Mouse (Mus musculus): ENCODE results near the gene Pdia5.

DNA sequence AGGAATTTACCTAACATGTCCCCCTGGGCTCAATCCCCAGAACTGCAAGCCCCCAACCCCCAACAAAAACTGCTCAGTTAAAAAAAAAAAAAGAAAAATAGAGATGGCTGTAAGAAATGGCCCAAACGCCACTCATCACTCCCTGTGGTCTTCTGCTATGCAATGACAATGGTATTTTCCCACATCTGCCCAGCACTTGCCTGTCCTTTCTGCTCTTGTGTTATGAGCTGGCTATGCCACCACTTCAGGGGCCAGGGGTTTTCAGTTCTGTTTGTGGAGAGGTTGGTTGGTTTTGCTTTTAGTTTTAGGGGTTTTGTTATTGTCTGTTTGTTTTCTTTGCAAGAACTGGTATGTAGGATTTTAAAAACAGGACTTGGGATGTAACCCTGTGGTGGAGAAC lies 13.4 kb downstream of the Pdia5 start:
- TF ChIP-seq POLR2A (IDR thresholded peaks at IDR 0.05; ENCODE audit: low read depth, low read length) (no peak), RCOR1 (conservative IDR thresholded peaks at IDR 0.05; ENCODE audit: low read depth, low read length) (peak; percentile 99), CTCF (conservative IDR thresholded peaks at IDR 0.05 in 1 of 2, IDR thresholded peaks at IDR 0.05 in 1 of 2; ENCODE audit: low read depth in 2 of 2, low read length in 2 of 2) (no peak), MAZ (IDR thresholded peaks at IDR 0.05; ENCODE audit: low read depth, low read length) (no peak), JUND (conservative IDR thresholded peaks at IDR 0.05; ENCODE audit: low read depth, low read length) (peak; percentile 77), ELF1 (IDR thresholded peaks at IDR 0.05; ENCODE audit: low read depth, low read length) (no peak), CHD2 (IDR thresholded peaks at IDR 0.05; ENCODE audit: low read length) (peak; percentile 74)

All from CH12.LX (cell line).